Mouse (Mus musculus) cerebellum, adult 2 months (tissue): Measurements from ENCODE around the gene Dgkz. TPM values are rescaled to one million over a fixed set of nuclear protein-coding genes. Genes with fewer than 3 reads are reported as not detected.

Experiments
- DNase-seq, 2 experiments: peaks; one replicate each; pipeline ENCODE4 v3.0.0; 2021
- H3K27ac ChIP-seq: fragments of 200-500 bp; 2 replicates; pipeline ENCODE4 v1.5.1; 2012; ENCODE audit warnings: low read length, control low read depth, inconsistent platforms; ENCODE audit not compliant: insufficient read depth
- H3K27me3 ChIP-seq: fragments of 200-500 bp; 2 replicates; pipeline ENCODE4 v1.6.1; 2012; ENCODE audit warnings: inconsistent platforms, mild to moderate bottlenecking, low read length, moderate library complexity; ENCODE audit not compliant: control insufficient read depth, insufficient read depth
- H3K4me1 ChIP-seq: fragments of 200-500 bp; 2 replicates; pipeline ENCODE4 v1.6.1; 2011; ENCODE audit warnings: low read length; ENCODE audit not compliant: control insufficient read depth, insufficient read depth
- H3K4me3 ChIP-seq: fragments of 200-500 bp; replicated peaks from 2 replicates; pipeline ENCODE3; 2011; ENCODE audit warnings: mild to moderate bottlenecking, low read depth, low read length, control low read depth; ENCODE audit not compliant: insufficient read depth
- CTCF ChIP-seq: fragments of 200-500 bp; IDR thresholded peaks from 2 replicates; pipeline ENCODE4 v1.5.1; 2011; ENCODE audit warnings: low read depth, mild to moderate bottlenecking, control low read depth, low read length, moderate library complexity, borderline replicate concordance; ENCODE audit not compliant: insufficient read depth
- POLR2A ChIP-seq: fragments of 200-500 bp; IDR thresholded peaks from 2 replicates; pipeline ENCODE4 v1.6.1; 2011; ENCODE audit warnings: low read length, control low read depth, borderline replicate concordance; ENCODE audit not compliant: insufficient read depth
- WGBS: fragments of 180-500 bp; shearing (Covaris S2); methylation state at CpG from one replicate; pipeline ENCODE4 v1.1.7; 2018; 5-methylcytosine and 5-hydroxymethylcytosine counted together
- polyA plus RNA-seq: library from polyadenylated mRNA; depleted of rRNA; stranded (reverse); fragments of >200 nt; gene quantifications from 2 replicates; pipeline ENCODE4 v1.2.3, GENCODE M21; 2012

Dgkz gene
- polyA plus RNA-seq, 1 experiment, result 716 TPM

DNA sequence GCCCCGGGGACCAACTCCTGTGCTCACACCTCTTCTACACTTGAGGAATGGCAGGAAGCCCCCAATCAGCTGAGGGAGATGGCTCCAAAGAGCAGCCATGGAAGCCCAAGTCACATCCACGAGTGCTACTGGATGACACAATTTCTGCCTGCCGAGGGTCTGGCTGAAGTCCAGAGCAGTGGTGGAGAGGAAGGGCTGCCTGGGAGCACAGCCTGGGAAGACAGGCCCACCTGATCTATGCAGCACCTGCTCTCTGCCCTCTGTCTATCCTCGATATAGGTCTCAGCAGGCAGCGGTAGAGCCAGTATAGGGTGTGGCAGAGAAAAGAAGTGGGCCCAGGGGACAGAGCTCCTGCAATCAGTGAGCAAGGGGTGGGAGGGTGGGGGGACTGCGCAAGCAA is 28.8 kb downstream of the Dgkz start:
- H3K4me3 ChIP-seq, result no peak overlapping the region
- peak; percentile 64 for DNase-seq
- peak overlapping the region; percentile 52 for H3K27ac ChIP-seq
- H3K4me1 ChIP-seq, result peaks cover 71% of the 10 kb centered on the region
- no peak for TF ChIP-seq CTCF
- no peak for TF ChIP-seq POLR2A
- no peaks in the 10 kb centered on the region for H3K27me3 ChIP-seq
- WGBS, result 14% methylated on average over 6 of the region's 6 CpGs

DNA sequence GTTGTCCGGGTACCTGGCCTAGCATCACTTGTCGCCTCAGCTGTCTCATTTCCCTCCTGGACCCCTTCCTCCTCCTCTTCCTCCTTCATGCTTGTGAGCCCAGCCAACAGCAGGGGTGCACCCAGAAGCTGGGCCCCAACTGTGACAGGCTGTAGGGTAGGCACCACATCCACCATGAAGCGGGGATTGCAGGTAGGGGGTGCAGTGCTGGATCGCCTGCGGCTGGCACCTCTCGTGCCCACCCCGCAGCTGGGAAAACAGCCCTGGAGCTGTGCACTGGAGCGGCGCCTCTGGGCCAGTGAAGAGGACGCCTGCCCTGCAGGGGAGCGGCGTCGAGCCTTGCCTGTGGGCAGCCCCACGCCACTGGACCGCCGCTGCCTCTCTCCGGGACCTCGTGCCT is 30.2 kb downstream of the Dgkz start, which contains the start of gene Gm9821:
Gene Gm9821 (plus strand): TSS at position 221 of the 400 bp plus-strand sequence.
- Histone ChIP-seq H3K27ac (peak within 1 kb of the TSS; percentile 52), H3K4me3 (no peak within 1 kb of the TSS), H3K4me1 (peaks cover 70% of the 10 kb centered on the region), H3K27me3 (no peaks in the 10 kb centered on the region)
- DNase-seq, result no peak
- WGBS, result 54% methylated on average over 18 of the region's 18 CpGs
- no peak for TF ChIP-seq CTCF
- no peak for TF ChIP-seq POLR2A

- Histone ChIP-seq H3K27me3 (no peaks in the 10 kb centered on the region), H3K4me1 (peaks cover 65% of the 10 kb centered on the region), H3K4me3 (peak overlapping the region; percentile 5), H3K27ac (peak overlapping the region; percentile 21)
- peak; percentile 81 to 88 for DNase-seq
- 8% methylated on average over 13 of the region's 13 CpGs for WGBS
- TF ChIP-seq CTCF, result peak; percentile 96
- TF ChIP-seq POLR2A, result no peak
Observed at GRCm38 (mm10) chr2:91944170-91944950, 31.3 kb downstream of the Dgkz start.

DNA sequence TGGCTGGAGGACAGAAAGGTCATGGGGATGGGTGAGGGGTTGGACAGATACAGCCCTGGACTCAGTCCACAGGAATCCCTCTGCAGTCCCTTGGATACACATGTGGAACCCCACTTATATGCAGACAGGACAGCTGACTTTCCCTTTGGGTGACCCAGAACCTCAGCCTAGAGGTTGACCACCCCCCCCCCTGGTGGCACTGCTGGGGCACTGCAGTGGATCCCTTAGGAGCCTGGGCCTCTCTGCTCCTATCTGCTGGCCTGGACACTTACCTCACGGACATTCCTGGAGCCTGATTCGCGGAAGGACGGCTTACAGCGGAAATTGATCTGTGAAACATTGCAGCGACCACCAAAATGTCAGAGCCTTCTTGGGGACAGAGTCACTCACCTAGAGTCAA is 33.3 kb downstream of the Dgkz start:
- Histone ChIP-seq H3K27ac (no peak overlapping the region), H3K4me3 (no peak overlapping the region), H3K27me3 (no peaks in the 10 kb centered on the region), H3K4me1 (peaks cover 61% of the 10 kb centered on the region)
- TF ChIP-seq POLR2A (no peak), CTCF (peak; percentile 43; the same call in 1 of the 2 replicates)
- WGBS, result 80% methylated on average over 6 of the region's 6 CpGs
- peak in 1 of 2 experiments; percentile 23 for DNase-seq

GRCm38 (mm10) chr2:91939303-91939935 is 36.2 kb downstream of the Dgkz start:
- 60% methylated on average over 15 of the region's 15 CpGs for WGBS
- H3K27me3 ChIP-seq, result no peaks in the 10 kb centered on the region
- H3K4me1 ChIP-seq, result peaks cover 62% of the 10 kb centered on the region
- TF ChIP-seq POLR2A (no peak), CTCF (no peak)
- DNase-seq, result no peak
- H3K4me3 ChIP-seq, result no peak overlapping the region
- H3K27ac ChIP-seq, result no peak overlapping the region

DNA sequence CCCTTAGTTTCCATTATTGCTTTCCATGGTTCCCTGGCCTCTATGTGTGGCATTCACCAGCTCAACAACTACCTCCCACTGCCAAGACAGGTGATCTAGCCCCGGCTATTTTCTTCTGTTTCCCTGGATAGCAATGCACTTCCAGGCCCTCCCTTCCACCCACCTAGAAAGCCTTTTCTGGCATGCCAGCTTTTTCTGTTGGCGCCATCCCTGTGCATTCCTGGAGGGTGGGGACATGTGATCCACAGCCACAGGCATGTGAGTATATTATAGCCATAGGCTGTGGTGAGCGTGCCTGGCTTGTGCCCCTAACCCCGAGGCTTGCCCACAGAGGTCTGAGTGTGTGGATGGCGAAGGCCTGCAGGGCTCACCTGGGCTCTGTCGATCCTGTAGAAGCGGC is 39.5 kb downstream of the Dgkz start:
- no peak for TF ChIP-seq CTCF
- no peak for TF ChIP-seq POLR2A
- Histone ChIP-seq H3K27ac (no peak overlapping the region), H3K27me3 (no peaks in the 10 kb centered on the region), H3K4me1 (peaks cover 78% of the 10 kb centered on the region), H3K4me3 (no peak overlapping the region)
- 43% methylated on average over 7 of the region's 7 CpGs for WGBS
- peak in 1 of 2 experiments; percentile 33 for DNase-seq

DNA sequence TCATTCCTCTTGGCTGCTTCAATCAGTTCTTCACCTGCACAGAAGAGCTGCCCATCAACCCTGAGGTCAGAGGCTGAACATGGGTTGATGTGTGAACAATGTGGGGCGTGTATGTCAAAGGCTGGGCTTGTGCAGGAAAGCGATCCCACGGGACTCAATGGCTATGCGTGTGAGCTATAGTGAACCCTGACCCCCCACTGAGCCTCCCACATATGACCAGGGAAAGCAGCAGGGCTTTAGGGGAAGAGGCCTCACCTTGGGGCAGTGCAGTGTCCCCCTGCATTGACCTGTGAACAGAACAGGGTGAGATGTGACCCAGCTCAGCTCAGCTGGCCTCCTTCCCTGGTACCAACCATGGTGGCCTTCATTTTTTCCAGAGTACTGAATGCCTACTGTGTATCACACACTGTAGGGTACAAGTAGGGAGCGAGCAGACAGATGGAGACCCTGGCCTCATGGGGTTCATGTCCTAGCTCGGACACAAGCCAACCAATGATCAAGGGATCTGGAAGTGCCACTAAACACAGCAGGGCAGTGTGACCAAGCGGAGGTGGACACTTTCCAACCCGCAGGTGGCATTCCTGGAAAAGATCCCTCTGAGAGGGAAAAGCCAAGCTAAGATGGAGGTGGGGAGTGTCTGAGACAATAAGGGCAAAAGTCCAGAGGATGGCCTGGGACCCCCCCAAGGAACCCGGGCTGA is 40.7 kb downstream of the Dgkz start:
- Histone ChIP-seq H3K4me3 (no peak overlapping the region), H3K27ac (peak overlapping the region; percentile 27), H3K27me3 (no peaks in the 10 kb centered on the region), H3K4me1 (peaks cover 78% of the 10 kb centered on the region)
- 37% methylated on average over 9 of the region's 9 CpGs for WGBS
- DNase-seq, result peak; percentile 70 to 75
- TF ChIP-seq CTCF (no peak), POLR2A (no peak)

DNA sequence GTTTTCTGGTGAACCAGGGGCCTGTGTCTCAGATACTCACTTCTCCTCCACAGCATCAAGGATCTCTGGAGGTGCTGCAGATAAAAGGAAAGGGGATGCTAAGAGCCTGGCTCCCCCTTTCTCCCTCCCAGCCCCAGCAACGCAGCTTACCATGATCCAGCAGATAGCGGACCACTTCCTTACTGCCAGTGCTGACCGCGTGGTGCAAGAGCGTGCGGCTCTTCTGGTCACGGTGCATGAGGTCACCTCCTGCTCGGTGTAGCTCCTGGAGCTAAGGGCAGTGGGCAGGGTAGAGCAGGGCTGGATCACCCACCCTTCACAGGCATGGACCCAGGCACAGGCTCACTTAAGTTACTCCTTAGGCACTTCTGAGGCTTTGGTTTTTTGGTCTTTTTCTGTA is 41.6 kb downstream of the Dgkz start:
- peak overlapping the region; percentile 27 for H3K27ac ChIP-seq
- 38% methylated on average over 8 of the region's 8 CpGs for WGBS
- H3K27me3 ChIP-seq, result no peaks in the 10 kb centered on the region
- no peak overlapping the region for H3K4me3 ChIP-seq
- TF ChIP-seq POLR2A (no peak), CTCF (no peak)
- peaks cover 76% of the 10 kb centered on the region for H3K4me1 ChIP-seq
- DNase-seq, result no peak
